Mouse (Mus musculus) urinary bladder, postnatal 0 days (tissue): Measurements from ENCODE around the gene Vmn1r26. TPM values are rescaled to one million over a fixed set of nuclear protein-coding genes. Genes with fewer than 3 reads are reported as not detected.

Experiments used
- polyA plus RNA-seq: library from polyadenylated mRNA; unstranded; fragments of >200 nt; fragmentation: Nextera tagmentation; extraction: Ambion mirVana; gene quantifications from 2 replicates; pipeline ENCODE4 v1.2.1, GENCODE M21; 2015

Vmn1r26 gene
- polyA plus RNA-seq, result not detected in 2 replicates

DNA sequence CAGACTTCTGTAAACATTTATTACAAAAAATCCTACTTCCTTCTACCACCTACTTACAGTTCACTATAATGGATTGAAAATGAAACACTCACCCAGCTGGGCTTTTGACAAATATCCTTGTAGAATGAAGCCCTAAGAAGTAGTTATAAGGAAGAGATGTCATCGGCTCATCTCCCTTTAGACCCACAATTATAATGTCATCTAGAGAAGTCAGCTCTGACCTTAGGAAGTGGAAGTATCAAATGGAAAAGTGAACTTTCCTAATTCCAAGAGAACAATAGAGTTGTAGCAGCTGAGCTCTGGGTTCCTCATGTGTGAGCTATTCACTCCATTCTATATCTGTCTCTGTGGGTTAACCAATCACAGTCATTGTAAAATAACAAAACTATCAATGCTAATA is at the start of gene Vmn1r26:
Vmn1r26 (minus strand) TSS at position 101 of the 400 bp plus-strand sequence.

GRCm38 (mm10) chr6:57980710-57981109 is 34.2 kb downstream of the Vmn1r26 start, which contains the start of gene Vmn1r25:
Gene Vmn1r25 (minus strand): TSS chr6:57980810.

GRCm38 (mm10) chr6:57961403-57961802 is 53.6 kb downstream of the Vmn1r26 start, which contains the start of gene Vmn1r24:
Gene Vmn1r24 (minus strand): TSS chr6:57961503.

Other genes starting within 250 kb of the Vmn1r26 start
- gene Vopp1, start 190.0 kb downstream of the Vmn1r26 start, polyA plus RNA-seq, result 22.1 and 22.7 TPM in 2 replicates
- not detected in 2 replicates for gene Vmn1r21, start 164.8 kb downstream of the Vmn1r26 start, polyA plus RNA-seq
- gene Vmn1r22, start 107.1 kb downstream of the Vmn1r26 start, polyA plus RNA-seq, result not detected in 2 replicates
- not detected in 2 replicates for gene Vmn1r23, start 88.3 kb downstream of the Vmn1r26 start, polyA plus RNA-seq
- not detected in 2 replicates for gene Vmn1r24, start 53.7 kb downstream of the Vmn1r26 start, polyA plus RNA-seq
- gene Vmn1r25, start 34.3 kb downstream of the Vmn1r26 start, polyA plus RNA-seq, result not detected in 2 replicates
- gene Vmn1r27, start 203.7 kb upstream of the Vmn1r26 start, polyA plus RNA-seq, result not detected in 2 replicates
- gene Vmn1r28, start 246.9 kb upstream of the Vmn1r26 start, polyA plus RNA-seq, result not detected in 2 replicates